Mouse (Mus musculus): ENCODE data around the gene Cox10. TPM values are rescaled to one million over a fixed set of nuclear protein-coding genes. Genes with fewer than 3 reads are reported as not detected.

The Cox10 gene
- polyA plus RNA-seq, 1 experiment from 2014 or later, result 28.7 TPM

- Histone ChIP-seq H3K27me3 (no peaks in the 10 kb centered on the region), H3K4me3 (replicated peaks) (no peak overlapping the region), H3K36me3 (no peaks in the 10 kb centered on the region), H3K9me3 (replicated peaks) (no peaks in the 10 kb centered on the region), H3K4me1 (peaks cover 3% of the 10 kb centered on the region), H3K27ac (no peak overlapping the region), H3K9ac (no peak overlapping the region), H3K4me2 (no peak overlapping the region)
- 82% methylated on average over 2 of the region's 2 CpGs for WGBS
- no peak for ATAC-seq (replicated peaks; ENCODE audit: low FRiP score)
Observed at GRCm38 (mm10) chr11:63947024-63947423, 132.2 kb downstream of the Cox10 start.

- no peak for ATAC-seq (replicated peaks; ENCODE audit: low FRiP score)
- Histone ChIP-seq H3K9me3 (replicated peaks) (no peaks in the 10 kb centered on the region), H3K9ac (no peak overlapping the region), H3K4me2 (no peak overlapping the region), H3K4me1 (no peaks in the 10 kb centered on the region), H3K27ac (no peak overlapping the region), H3K4me3 (replicated peaks) (no peak overlapping the region), H3K36me3 (no peaks in the 10 kb centered on the region), H3K27me3 (0 out of 2 replicates have a peak, but pooled peaks cover 2% of the 10 kb centered on the region)
- 86% methylated on average over 3 of the region's 3 CpGs for WGBS
Observed at GRCm38 (mm10) chr11:63943947-63944346, 135.3 kb downstream of the Cox10 start.

- H3K9ac ChIP-seq, result no peak overlapping the region
- 91% methylated on average over 13 of the region's 13 CpGs for WGBS
Observed at GRCm38 (mm10) chr11:63943268-63943890, 135.9 kb downstream of the Cox10 start.

GRCm38 (mm10) chr11:63942177-63942576 lies 137.1 kb downstream of the Cox10 start:
- Histone ChIP-seq H3K36me3 (no peaks in the 10 kb centered on the region), H3K9ac (no peak overlapping the region), H3K4me2 (no peak overlapping the region), H3K4me3 (replicated peaks) (no peak overlapping the region), H3K4me1 (no peaks in the 10 kb centered on the region), H3K27ac (no peak overlapping the region), H3K27me3 (0 out of 2 replicates have a peak, but pooled peaks cover 2% of the 10 kb centered on the region), H3K9me3 (replicated peaks) (no peaks in the 10 kb centered on the region)
- WGBS, result 79% methylated on average over 8 of the region's 8 CpGs
- no peak for ATAC-seq (replicated peaks; ENCODE audit: low FRiP score)

More at GRCm38 (mm10) chr11:63943268-63943890, 135.9 kb downstream of the Cox10 start:
- no peak overlapping the region for H3K4me3 ChIP-seq (replicated peaks)
- ATAC-seq (replicated peaks; ENCODE audit: low FRiP score), result no peak
- no peak overlapping the region for H3K4me2 ChIP-seq
- 0 out of 2 replicates have a peak, but pooled peaks cover 2% of the 10 kb centered on the region for H3K27me3 ChIP-seq
- H3K27ac ChIP-seq, result no peak overlapping the region
- no peaks in the 10 kb centered on the region for H3K9me3 ChIP-seq (replicated peaks)
- no peaks in the 10 kb centered on the region for H3K4me1 ChIP-seq
- no peaks in the 10 kb centered on the region for H3K36me3 ChIP-seq

GRCm38 (mm10) chr11:63936641-63937040 lies 142.6 kb downstream of the Cox10 start:
- no peaks in the 10 kb centered on the region for H3K36me3 ChIP-seq
- H3K27ac ChIP-seq, result no peak overlapping the region
- no peaks in the 10 kb centered on the region for H3K9me3 ChIP-seq (replicated peaks)
- peaks cover 2% of the 10 kb centered on the region; the same call in 1 of the 2 replicates for H3K27me3 ChIP-seq
- 52% methylated on average over 3 of the region's 3 CpGs for WGBS
- H3K9ac ChIP-seq, result no peak overlapping the region
- no peak overlapping the region for H3K4me3 ChIP-seq (replicated peaks)
- ATAC-seq (replicated peaks; ENCODE audit: low FRiP score), result no peak
- H3K4me2 ChIP-seq, result no peak overlapping the region
- H3K4me1 ChIP-seq, result no peaks in the 10 kb centered on the region

- no peak overlapping the region for H3K4me2 ChIP-seq
- peaks cover 35% of the 10 kb centered on the region for H3K4me1 ChIP-seq
- no peaks in the 10 kb centered on the region for H3K36me3 ChIP-seq
- H3K27ac ChIP-seq, result no peak overlapping the region
- no peak overlapping the region for H3K4me3 ChIP-seq (replicated peaks)
- 91% methylated on average over 6 of the region's 6 CpGs for WGBS
- H3K27me3 ChIP-seq, result peaks cover 46% of the 10 kb centered on the region
- H3K9me3 ChIP-seq (replicated peaks), result no peaks in the 10 kb centered on the region
- no peak overlapping the region for H3K9ac ChIP-seq
- ATAC-seq (replicated peaks; ENCODE audit: low FRiP score), result no peak
Observed at GRCm38 (mm10) chr11:63926901-63927300, 152.4 kb downstream of the Cox10 start.

GRCm38 (mm10) chr11:63925161-63925582 lies 154.1 kb downstream of the Cox10 start:
- H3K4me3 ChIP-seq (replicated peaks), result peak overlapping the region; percentile 44
- peaks cover 64% of the 10 kb centered on the region for H3K27me3 ChIP-seq
- ATAC-seq (replicated peaks; ENCODE audit: low FRiP score), result peak; percentile 40
- 0 out of 2 replicates have a peak overlapping the region, but pooled peaks have one; percentile 42 for H3K27ac ChIP-seq
- WGBS, result 1% methylated on average over 31 of the region's 31 CpGs
- peak overlapping the region; percentile 87 for H3K4me2 ChIP-seq
- no peaks in the 10 kb centered on the region for H3K36me3 ChIP-seq
- H3K9ac ChIP-seq, result no peak overlapping the region
- H3K9me3 ChIP-seq (replicated peaks), result no peaks in the 10 kb centered on the region
- peaks cover 52% of the 10 kb centered on the region for H3K4me1 ChIP-seq

- peaks cover 60% of the 10 kb centered on the region for H3K4me1 ChIP-seq
- no peaks in the 10 kb centered on the region for H3K36me3 ChIP-seq
- H3K9ac ChIP-seq, result no peak overlapping the region
- peaks cover 71% of the 10 kb centered on the region for H3K27me3 ChIP-seq
- peak overlapping the region; percentile 87 for H3K4me2 ChIP-seq
- H3K27ac ChIP-seq, result 0 out of 2 replicates have a peak overlapping the region, but pooled peaks have one; percentile 61
- 7% methylated on average over 26 of the region's 26 CpGs for WGBS
- no peaks in the 10 kb centered on the region for H3K9me3 ChIP-seq (replicated peaks)
- no peak for ATAC-seq (replicated peaks; ENCODE audit: low FRiP score)
- H3K4me3 ChIP-seq (replicated peaks), result 0 out of 2 replicates have a peak overlapping the region, but pooled peaks have one; percentile 44
Observed at GRCm38 (mm10) chr11:63924286-63924930, 154.9 kb downstream of the Cox10 start.

- 0 out of 2 replicates have a peak overlapping the region, but pooled peaks have one; percentile 5 for H3K9ac ChIP-seq
- WGBS, result under 1% methylated on average over 29 of the region's 29 CpGs
Observed at GRCm38 (mm10) chr11:63923386-63923785, 155.9 kb downstream of the Cox10 start.

GRCm38 (mm10) chr11:63922091-63922621 lies 157.1 kb downstream of the Cox10 start, which contains the start of gene Hs3st3b1:
Hs3st3b1 (minus strand) TSS chr11:63922290.
- peak within 1 kb of the TSS; percentile 83 for H3K27ac ChIP-seq
- H3K4me3 ChIP-seq (replicated peaks), result peak within 1 kb of the TSS; percentile 65
- H3K4me1 ChIP-seq, result peaks cover 79% of the 10 kb centered on the region
- WGBS, result under 1% methylated on average over 43 of the region's 43 CpGs
- H3K9ac ChIP-seq, result peak within 1 kb of the TSS; percentile 59
- H3K27me3 ChIP-seq, result peaks cover 92% of the 10 kb centered on the region
- H3K9me3 ChIP-seq (replicated peaks), result no peaks in the 10 kb centered on the region
- H3K36me3 ChIP-seq, result no peaks in the 10 kb centered on the region
- ATAC-seq (replicated peaks; ENCODE audit: low FRiP score), result peak; percentile 95
- peak within 1 kb of the TSS; percentile 87 for H3K4me2 ChIP-seq

More at GRCm38 (mm10) chr11:63923386-63923785, 155.9 kb downstream of the Cox10 start:
- peak overlapping the region; percentile 87 for H3K4me2 ChIP-seq
- ATAC-seq (replicated peaks; ENCODE audit: low FRiP score), result no peak
- no peaks in the 10 kb centered on the region for H3K9me3 ChIP-seq (replicated peaks)
- H3K36me3 ChIP-seq, result no peaks in the 10 kb centered on the region
- H3K27ac ChIP-seq, result peak overlapping the region; percentile 61
- peaks cover 69% of the 10 kb centered on the region for H3K4me1 ChIP-seq
- H3K4me3 ChIP-seq (replicated peaks), result peak overlapping the region; percentile 65
- H3K27me3 ChIP-seq, result peaks cover 81% of the 10 kb centered on the region

GRCm38 (mm10) chr11:63921044-63921951 lies 158.0 kb downstream of the Cox10 start:
- peaks cover 93% of the 10 kb centered on the region for H3K27me3 ChIP-seq
- H3K4me3 ChIP-seq (replicated peaks), result peak overlapping the region; percentile 65
- peak overlapping the region; percentile 87 for H3K4me2 ChIP-seq
- no peaks in the 10 kb centered on the region for H3K36me3 ChIP-seq
- H3K9ac ChIP-seq, result peak overlapping the region; percentile 59
- 0% methylated on average over 77 of the region's 80 CpGs for WGBS
- peaks cover 84% of the 10 kb centered on the region for H3K4me1 ChIP-seq
- H3K9me3 ChIP-seq (replicated peaks), result no peaks in the 10 kb centered on the region
- H3K27ac ChIP-seq, result peak overlapping the region; percentile 85
- ATAC-seq (replicated peaks; ENCODE audit: low FRiP score), result 0 out of 2 replicates have a peak, but pooled peaks have one; percentile 11

Measured in kidney, embryonic 15.5 days (tissue).